Mouse (Mus musculus) liver, embryonic 14.5 days (tissue): ENCODE measurements around the gene Armh2. TPM values are rescaled to one million over a fixed set of nuclear protein-coding genes. Genes with fewer than 3 reads are reported as not detected.

Source experiments
- ATAC-seq: fragments of 200-750 bp; cut with Nextera tagmentation; 2 replicates; pipeline ENCODE4 v1.8.0; 2017; ENCODE audit warnings: moderate number of reproducible peaks, mild to moderate bottlenecking, moderate library complexity; ENCODE audit not compliant: insufficient read depth
- DNase-seq, 3 experiments: peaks; one replicate each; pipeline ENCODE4 v3.0.0-alpha.2; 2012 to 2013; ENCODE audit warnings: low read depth in 3 of 3, low spot score in 3 of 3
- H3K27ac ChIP-seq: fragments of 300-500 bp; sonication (generic); 2 replicates; pipeline ENCODE4 v1.5.1; 2014; ENCODE audit warnings: moderate library complexity, mild to moderate bottlenecking, control low read depth, inconsistent platforms
- H3K27me3 ChIP-seq: fragments of 300-500 bp; sonication (generic); 2 replicates; pipeline ENCODE4 v1.6.1; 2014; ENCODE audit warnings: mild to moderate bottlenecking, low read length, moderate library complexity; ENCODE audit not compliant: control insufficient read depth, insufficient read depth
- H3K36me3 ChIP-seq: fragments of 300-500 bp; sonication (generic); replicated peaks from 2 replicates; pipeline ENCODE4 v1.6.1; 2014; ENCODE audit warnings: low read depth; ENCODE audit not compliant: control insufficient read depth, insufficient read depth
- H3K4me1 ChIP-seq, 2 experiments: fragments of 200-500 bp in 1 of 2; fragments of 300-500 bp in 1 of 2; sonication (generic) in 1 of 2; replicated peaks; 2 replicates each; pipeline ENCODE4 v1.6.1; 2012 to 2014; ENCODE audit warnings: antibody characterized with exemption in 1 of 2, inconsistent platforms in 1 of 2, low read length in 1 of 2; ENCODE audit not compliant: control insufficient read depth in 2 of 2, insufficient read depth in 2 of 2
- H3K4me2 ChIP-seq: fragments of 300-500 bp; sonication (generic); 2 replicates; pipeline ENCODE4 v1.6.1; 2014; ENCODE audit warnings: low read depth, mild to moderate bottlenecking, control low read depth, moderate library complexity
- H3K4me3 ChIP-seq, 2 experiments: fragments of 200-500 bp in 1 of 2; fragments of 300-500 bp in 1 of 2; sonication (generic) in 1 of 2; 2 replicates each; pipeline ENCODE4 v1.5.1; 2012 to 2014; ENCODE audit warnings: low read depth in 2 of 2, low read length in 2 of 2, mild to moderate bottlenecking in 2 of 2, control low read depth in 1 of 2, inconsistent platforms in 1 of 2, moderate library complexity in 1 of 2; ENCODE audit not compliant: insufficient read depth in 1 of 2
- H3K9ac ChIP-seq: fragments of 300-500 bp; sonication (generic); replicated peaks from 2 replicates; pipeline ENCODE4 v1.6.1; 2014; ENCODE audit warnings: mild to moderate bottlenecking, control low read depth, moderate library complexity
- H3K9me3 ChIP-seq: fragments of 300-500 bp; sonication (generic); 2 replicates; pipeline ENCODE4 v1.6.1; 2016; ENCODE audit warnings: low read length, mixed read lengths; ENCODE audit not compliant: control insufficient read depth
- CTCF ChIP-seq: IDR thresholded peaks from 2 replicates; pipeline ENCODE4 v1.5.1; 2016; ENCODE audit warnings: antibody characterized with exemption, low read depth, control low read depth
- EP300 ChIP-seq: IDR thresholded peaks from 2 replicates; pipeline ENCODE4 v1.6.1; 2016; ENCODE audit warnings: antibody characterized with exemption, low read depth
- WGBS: fragments of 180-500 bp; shearing (Covaris S2); extraction: QIAGEN DNeasy Blood & Tissue Kit; methylation state at CpG from one replicate; pipeline ENCODE4 v1.1.7; 2014; ENCODE audit not compliant: insufficient replicate concordance; 5-methylcytosine and 5-hydroxymethylcytosine counted together
- polyA plus RNA-seq, 2 experiments: library from polyadenylated mRNA; depleted of rRNA in 1 of 2; stranded (reverse) in 1 of 2; unstranded in 1 of 2; fragments of >200 nt; fragmentation: Nextera tagmentation in 1 of 2; extraction: Ambion mirVana in 1 of 2; gene quantifications; 2 replicates each; pipeline versions ENCODE4 v1.2.1 to v1.2.3; 2012 to 2014

Armh2 gene
- polyA plus RNA-seq (2012; rRNA removed), result not detected in 2 replicates
- polyA plus RNA-seq (2014; fragmentation: Nextera tagmentation; extraction: Ambion mirVana), result not detected in 2 replicates

DNA sequence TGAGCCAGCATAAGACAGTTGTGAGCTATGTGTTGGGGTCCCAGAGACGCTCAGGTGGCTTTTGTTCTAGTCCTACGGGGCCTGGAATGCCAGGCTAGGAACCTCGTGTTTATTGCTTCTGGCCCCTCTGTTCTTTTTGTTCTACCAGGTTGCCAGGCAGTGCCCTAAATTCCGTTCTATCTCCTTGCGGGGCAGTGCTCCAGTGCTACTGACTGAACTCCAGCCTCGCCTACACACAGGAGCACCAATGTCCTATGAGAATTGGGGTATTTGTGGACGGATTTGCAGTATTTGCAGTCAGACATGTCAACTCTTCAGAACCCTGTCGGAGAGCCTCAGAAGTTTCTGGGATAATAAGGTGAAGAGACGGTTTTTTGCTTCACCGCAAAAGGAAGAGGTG lies at the start of gene Armh2:
Gene Armh2 (plus strand): TSS at position 205 of the 400 bp plus-strand sequence.
- no peak within 1 kb of the TSS for H3K4me2 ChIP-seq
- no peaks in the 10 kb centered on the region for H3K27me3 ChIP-seq
- WGBS, result 83% methylated on average over 10 of the region's 10 CpGs
- no peaks in the 10 kb centered on the region for H3K9me3 ChIP-seq
- H3K27ac ChIP-seq, result no peak within 1 kb of the TSS
- DNase-seq, result no peak
- H3K4me3 ChIP-seq, result no peak within 1 kb of the TSS
- H3K4me1 ChIP-seq, result no peaks in the 10 kb centered on the region
- no peaks in the 10 kb centered on the region for H3K36me3 ChIP-seq
- TF ChIP-seq EP300, result no peak
- no peak for TF ChIP-seq CTCF
- no peak for ATAC-seq
- H3K9ac ChIP-seq, result no peak within 1 kb of the TSS

DNA sequence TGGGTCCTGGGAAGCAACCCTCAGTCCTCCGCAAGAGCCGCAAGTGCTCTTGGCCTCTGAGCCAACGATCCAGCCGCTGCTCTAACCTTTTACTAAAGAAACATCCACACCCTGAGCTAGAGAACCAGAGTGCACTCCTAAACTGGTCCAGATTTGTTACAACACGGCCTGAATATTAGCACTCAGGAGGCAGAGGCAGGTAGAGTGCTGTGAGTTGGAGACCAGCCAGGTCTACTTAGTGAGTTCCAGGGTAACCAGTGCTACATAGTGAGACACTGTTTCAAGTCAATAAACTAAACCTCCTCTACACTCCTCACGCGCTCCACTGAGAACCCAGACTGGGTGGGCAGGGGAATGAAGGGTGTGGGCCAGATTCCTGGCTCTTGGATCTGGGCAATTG lies 47.7 kb upstream of the Armh2 start:
- Histone ChIP-seq H3K4me3 (no peak overlapping the region), H3K9ac (no peak overlapping the region), H3K9me3 (no peaks in the 10 kb centered on the region), H3K27me3 (no peaks in the 10 kb centered on the region), H3K36me3 (no peaks in the 10 kb centered on the region), H3K27ac (no peak overlapping the region), H3K4me2 (no peak overlapping the region), H3K4me1 (no peaks in the 10 kb centered on the region)
- 86% methylated on average over 7 of the region's 7 CpGs for WGBS
- ATAC-seq (no peak), DNase-seq (no peak)
- TF ChIP-seq CTCF (no peak), EP300 (no peak)

DNA sequence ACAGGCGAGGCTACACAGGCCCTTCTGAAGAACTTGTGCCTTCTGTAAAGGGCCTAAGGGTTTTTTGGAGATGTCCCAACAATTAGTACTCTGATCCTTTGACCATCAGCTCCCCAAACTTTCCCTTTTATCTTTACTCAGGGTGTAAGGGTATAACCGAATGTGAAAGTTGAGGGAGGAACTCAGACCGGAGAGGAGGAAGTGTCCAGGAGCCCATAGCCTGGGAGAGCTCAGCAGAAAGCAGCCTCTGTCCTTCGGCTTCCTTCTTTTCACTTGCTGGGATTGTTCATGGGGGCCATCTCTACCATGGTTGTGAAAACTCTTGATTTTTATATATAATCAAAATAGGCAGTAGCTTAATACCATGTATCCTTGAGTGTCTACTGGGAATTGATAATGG lies 42.3 kb upstream of the Armh2 start:
- ATAC-seq (no peak), DNase-seq (no peak)
- Histone ChIP-seq H3K36me3 (no peaks in the 10 kb centered on the region), H3K27me3 (no peaks in the 10 kb centered on the region), H3K4me3 (no peak overlapping the region), H3K4me1 (no peaks in the 10 kb centered on the region), H3K9ac (no peak overlapping the region), H3K4me2 (no peak overlapping the region), H3K9me3 (no peaks in the 10 kb centered on the region), H3K27ac (no peak overlapping the region)
- no peak for TF ChIP-seq CTCF
- 72% methylated on average over 4 of the region's 4 CpGs for WGBS

DNA sequence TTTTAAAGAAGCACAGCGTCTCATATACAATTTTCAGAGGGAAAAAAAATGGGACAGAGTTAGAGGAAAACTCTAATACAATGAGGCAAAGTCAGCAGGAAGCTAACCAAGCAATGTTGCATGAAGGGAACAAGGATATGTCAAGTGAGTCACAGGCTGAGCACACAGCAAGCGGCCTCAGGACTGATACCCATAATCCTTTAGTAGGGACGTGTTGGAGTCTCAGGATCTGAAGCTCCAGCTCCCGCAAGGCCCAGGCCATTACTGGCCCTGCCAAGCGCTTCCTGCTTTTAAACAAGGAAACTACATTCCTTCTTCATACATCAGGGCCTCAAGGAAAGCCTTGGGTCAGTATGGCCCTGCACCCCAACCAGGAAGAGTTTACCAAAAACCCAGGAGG lies 38.9 kb upstream of the Armh2 start:
- TF ChIP-seq CTCF, result no peak
- no peak for TF ChIP-seq EP300
- no peak for DNase-seq
- H3K4me3 ChIP-seq, result no peak overlapping the region
- H3K36me3 ChIP-seq, result no peaks in the 10 kb centered on the region
- 62% methylated on average over 5 of the region's 5 CpGs for WGBS
- no peak overlapping the region for H3K4me2 ChIP-seq
- no peaks in the 10 kb centered on the region for H3K9me3 ChIP-seq
- no peaks in the 10 kb centered on the region for H3K4me1 ChIP-seq
- no peaks in the 10 kb centered on the region for H3K27me3 ChIP-seq
- ATAC-seq, result no peak
- H3K9ac ChIP-seq, result no peak overlapping the region
- H3K27ac ChIP-seq, result no peak overlapping the region

GRCm38 (mm10) chr13:24709656-24710396 lies 31.2 kb upstream of the Armh2 start:
- TF ChIP-seq EP300 (no peak), CTCF (no peak)
- H3K27ac ChIP-seq, result no peak overlapping the region
- no peak overlapping the region for H3K9ac ChIP-seq
- H3K36me3 ChIP-seq, result no peaks in the 10 kb centered on the region
- H3K4me2 ChIP-seq, result no peak overlapping the region
- no peak overlapping the region for H3K4me3 ChIP-seq
- ATAC-seq (no peak), DNase-seq (no peak)
- no peaks in the 10 kb centered on the region for H3K27me3 ChIP-seq
- whole genome bisulfite sequencing, result 68% methylated on average over 12 of the region's 12 CpGs
- H3K9me3 ChIP-seq, result no peaks in the 10 kb centered on the region
- H3K4me1 ChIP-seq, result peaks cover 0 to 3% of the 10 kb centered on the region in 2 experiments; a peak in 2 of 4 replicates
